In the genomic region with DNA sequence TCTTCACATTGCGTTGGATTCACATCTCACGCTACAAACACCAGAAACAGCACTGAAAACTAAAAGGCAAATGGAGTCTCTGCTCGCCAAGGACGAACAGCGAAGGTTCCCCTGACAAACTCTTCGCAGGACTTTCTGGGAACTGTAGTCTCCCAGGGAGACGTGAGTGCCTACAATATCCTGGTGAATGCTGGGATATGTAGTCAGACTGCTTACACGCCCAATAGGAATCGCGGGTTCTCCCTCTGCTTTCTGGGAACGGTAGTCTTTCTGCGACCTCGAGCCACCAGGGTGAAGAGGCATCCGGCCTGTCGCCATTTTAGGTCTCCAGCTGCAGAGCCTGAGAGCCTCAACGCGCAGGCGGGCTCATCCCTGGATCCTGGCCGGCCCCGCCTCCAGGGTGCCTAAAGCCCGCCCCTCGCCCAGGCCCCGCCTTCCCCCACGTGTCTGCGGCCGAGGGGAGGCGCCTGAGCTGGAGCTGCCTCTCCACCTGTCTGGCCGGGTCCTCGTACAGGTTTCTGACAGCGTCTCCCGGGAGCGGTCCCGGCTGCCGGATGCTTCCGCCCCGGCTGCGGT, we compare ENCODE assay signal across 8 mouse cellular contexts. TPM values are rescaled to one million over a fixed set of nuclear protein-coding genes. Genes with fewer than 3 reads are reported as not detected.
DNase-seq lines count a peak whose midpoint lies in the region; ATAC-seq lines count a peak whose summit lies in the region.
"Not testable (repeated sequence)": the region's sequence is repeated elsewhere in the genome, so short reads cannot be mapped to it uniquely, and the experiment has no call there.

A gene (plus strand): TSS at position 202 of the 576 bp plus-strand sequence.

- not testable (repeated sequence) for H3K4me1 ChIP-seq in forebrain, embryonic 14.5 days (ENCODE audit: control insufficient read depth, insufficient read depth, low read length)
- H3K4me1 ChIP-seq in neural tube, embryonic 15.5 days, result peaks cover 15% of the 10 kb centered on the region

- H3K9ac ChIP-seq in forebrain, embryonic 14.5 days (ENCODE audit: low read length), result peak within 1 kb of the TSS; percentile 54; the same call in 1 of the 2 replicates
- H3K9ac ChIP-seq in neural tube, embryonic 15.5 days (replicated peaks), result peak within 1 kb of the TSS; percentile 67

- H3K27ac ChIP-seq in forebrain, embryonic 14.5 days (ENCODE audit: low read depth, low read length), result not testable (repeated sequence)
- H3K27ac ChIP-seq in neural tube, embryonic 15.5 days (replicated peaks), result peak within 1 kb of the TSS; percentile 83

- under 1% methylated on average over 35 of the region's 37 CpGs for WGBS in forebrain, embryonic 14.5 days
- under 1% methylated on average over 36 of the region's 37 CpGs for WGBS in neural tube, embryonic 15.5 days

- not testable (repeated sequence) for H3K27me3 ChIP-seq in forebrain, embryonic 14.5 days (replicated peaks; ENCODE audit: control insufficient read depth, insufficient read depth, low read length); neural tube, embryonic 15.5 days (replicated peaks)

- ATAC-seq in forebrain, embryonic 14.5 days, result peak; percentile 99
- ATAC-seq in neural tube, embryonic 15.5 days (ENCODE audit: low FRiP score), result peak; percentile 99

- intact Hi-C loops in heart, postnatal 14 days (cut with DNase I), result loop anchor here (5.0 kb wide), 2 partner anchors 130 to 205 kb away; a partner anchor contains a TSS

- not testable (repeated sequence) for H3K9me3 ChIP-seq in forebrain, embryonic 14.5 days (replicated peaks; ENCODE audit: control insufficient read depth, low read length); neural tube, embryonic 15.5 days (replicated peaks)

- H3K4me3 ChIP-seq in forebrain, embryonic 14.5 days (ENCODE audit: low read depth, low read length), result peak within 1 kb of the TSS; percentile 54
- peak within 1 kb of the TSS; percentile 71 for H3K4me3 ChIP-seq in neural tube, embryonic 15.5 days (replicated peaks)

- DNase-seq in ES-CJ7 (ENCODE audit: low read depth, low spot score), result peak; percentile 100
- peak; percentile 95 for DNase-seq in cerebellum, adult 11 months
- peak; percentile 99 for DNase-seq in forebrain, embryonic 14.5 days (ENCODE audit: low spot score)
- peak; percentile 91 to 92 for DNase-seq in heart, postnatal 14 days
- peak; percentile 97 for DNase-seq in layer of hippocampus, adult 11-12 months (ENCODE audit: low spot score)
- peak; percentile 98 to 99 for DNase-seq in lung, adult 18-20 months
- DNase-seq in testis, postnatal 14 days (ENCODE audit: low spot score), result peak; percentile 98

- H3K4me2 ChIP-seq in forebrain, embryonic 14.5 days (ENCODE audit: low read length), result peak within 1 kb of the TSS; percentile 53
- peak within 1 kb of the TSS; percentile 74 for H3K4me2 ChIP-seq in neural tube, embryonic 15.5 days

- H3K36me3 ChIP-seq in forebrain, embryonic 14.5 days (ENCODE audit: control insufficient read depth, insufficient read depth, low read length); neural tube, embryonic 15.5 days: not testable (repeated sequence)

RNA-seq across cellular contexts. Expression of the gene that starts here (rescaled TPM):
- 10.2 and 14.7 TPM in 2 replicates for polyA plus RNA-seq in forebrain, embryonic 14.5 days (2014; fragmentation: Nextera tagmentation; extraction: Ambion mirVana)
- total RNA-seq in heart, postnatal 14 days (2021), result 10 to 100 TPM; 19.9 to 21.1 TPM
- 22.0 and 23.6 TPM in 2 replicates for polyA plus RNA-seq in neural tube, embryonic 15.5 days (2015; fragmentation: Nextera tagmentation; extraction: Ambion mirVana)
